Mouse (Mus musculus) erythroblast, adult 5-6 weeks (primary cell): ENCODE data around the gene Rbfox2. TPM values are rescaled to one million over a fixed set of nuclear protein-coding genes. Genes with fewer than 3 reads are reported as not detected.
"Not testable (repeated sequence)": the region's sequence is repeated elsewhere in the genome, so short reads cannot be mapped to it uniquely, and the experiment has no call there.

Experiments used
- ATAC-seq: replicated peaks from 2 replicates; pipeline ENCODE4 v1.8.0; 2016; ENCODE audit warnings: moderate number of reproducible peaks, mild to moderate bottlenecking, moderate TSS enrichment, inconsistent platforms; ENCODE audit not compliant: poor library complexity, low FRiP score, severe bottlenecking
- total RNA-seq, 2 experiments: library from RNA; stranded (forward) in 1 of 2; stranded (reverse) in 1 of 2; fragments of 150-400 nt in 1 of 2; fragments of 200-764, 138-1000 nt in 1 of 2; gene quantifications; 2 replicates each; pipeline versions ENCODE4 v1.2.3 to v1.2.4; 2015 to 2017; ENCODE audit warnings: low replicate concordance in 2 of 2

The Rbfox2 gene
- total RNA-seq, 2 experiments from 2014 or later: not detected

DNA sequence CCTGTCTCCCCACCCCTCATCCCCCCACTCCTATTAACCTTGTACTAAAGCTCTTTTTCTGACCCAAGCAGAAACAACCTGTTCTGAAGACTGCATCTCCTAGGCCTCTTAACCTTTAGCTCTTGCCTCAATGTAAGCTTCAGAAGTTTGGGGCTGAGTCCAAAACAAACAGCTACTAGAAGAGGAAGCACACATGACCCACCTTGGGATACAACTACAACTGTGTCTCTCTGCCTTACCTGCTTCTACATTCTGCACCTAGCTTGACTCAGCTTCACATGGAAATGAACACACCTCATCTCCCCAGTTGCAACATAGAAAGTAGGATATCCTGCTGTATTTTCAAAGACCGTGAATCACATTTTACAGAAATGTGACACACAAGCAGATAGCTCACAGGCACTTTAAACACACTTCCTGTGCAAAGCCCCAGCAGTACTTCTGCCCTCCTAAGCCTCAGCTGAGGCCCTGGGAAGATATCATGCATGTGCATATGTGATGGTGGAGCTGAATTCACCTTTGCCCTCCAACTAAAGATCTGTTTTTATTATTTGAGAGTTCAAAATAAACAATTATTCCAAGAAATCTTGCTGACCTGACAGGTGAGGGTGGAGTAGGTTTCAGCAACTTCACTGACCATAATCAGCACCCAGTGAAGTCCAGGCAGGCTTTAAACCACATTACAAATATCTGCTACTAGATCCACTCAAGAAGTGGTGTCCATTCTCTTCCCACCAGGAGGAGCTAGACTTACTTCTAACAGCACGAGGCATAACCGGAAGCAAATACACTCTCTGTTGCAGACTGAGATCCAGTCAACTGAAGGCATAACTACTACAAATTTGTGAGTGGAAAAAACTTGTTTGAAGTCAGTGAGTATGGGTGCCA is 29.7 kb downstream of the Rbfox2 start:
- no peak for ATAC-seq

DNA sequence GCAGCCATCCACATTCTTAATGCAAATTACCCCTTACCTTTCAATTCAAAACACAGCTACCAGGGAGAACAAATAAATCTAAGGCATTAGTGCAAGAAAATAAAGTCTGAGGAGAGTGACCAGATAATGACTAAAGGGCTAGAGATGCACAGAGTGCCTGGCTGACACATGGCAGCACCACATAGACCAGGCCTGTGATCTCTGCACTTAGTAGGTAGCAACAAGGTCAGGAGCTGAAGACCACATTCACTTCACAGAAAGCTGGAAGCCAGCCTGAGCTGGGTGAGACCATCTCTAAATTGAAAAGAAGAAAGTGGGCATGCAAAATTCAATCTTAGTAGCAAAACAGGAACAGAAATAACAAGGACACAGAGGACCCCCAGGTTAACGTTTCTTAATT is 30.5 kb downstream of the Rbfox2 start:
- no peak for ATAC-seq

DNA sequence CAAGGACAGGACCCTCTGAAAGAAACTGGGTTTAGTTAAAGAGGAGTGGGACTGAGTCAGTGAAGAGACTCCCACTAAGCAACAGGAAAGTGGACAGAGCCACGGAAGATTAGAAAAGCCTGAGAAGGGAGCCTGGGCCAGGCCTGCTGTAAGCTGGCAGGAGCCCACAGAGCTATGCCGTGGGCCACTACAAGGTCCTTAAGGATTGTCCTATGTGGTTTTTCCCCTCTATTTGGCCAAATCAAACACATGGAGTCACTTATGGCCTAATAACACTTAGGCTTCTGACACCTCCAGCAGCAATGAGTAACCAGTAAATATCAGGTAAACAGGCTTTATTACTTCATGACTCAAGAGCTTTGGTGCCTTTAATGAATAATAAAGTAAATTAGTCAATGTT is 31.2 kb downstream of the Rbfox2 start:
- ATAC-seq: no peak

GRCm38 (mm10) chr15:77273947-77274346 is 32.9 kb downstream of the Rbfox2 start:
- ATAC-seq: no peak

DNA sequence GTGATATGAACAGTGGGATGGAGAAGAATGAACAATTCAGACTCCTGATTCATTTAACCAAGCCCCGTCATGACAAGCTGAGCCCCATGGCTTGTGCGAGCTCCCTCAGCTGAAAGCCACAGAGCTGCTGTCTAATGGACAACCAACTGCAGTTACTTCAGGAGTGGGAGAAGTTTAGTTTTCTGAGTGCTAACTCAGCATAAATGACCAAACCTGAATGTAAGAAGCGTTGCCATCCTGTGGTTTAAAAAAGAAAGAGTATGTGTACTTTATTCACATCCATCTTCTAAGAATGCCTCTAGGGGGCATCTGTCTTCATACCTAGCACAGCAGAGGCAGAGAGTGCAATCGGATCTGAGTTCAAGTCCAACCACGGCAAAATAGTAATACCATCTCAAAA is 35.5 kb downstream of the Rbfox2 start:
- ATAC-seq: no peak

DNA sequence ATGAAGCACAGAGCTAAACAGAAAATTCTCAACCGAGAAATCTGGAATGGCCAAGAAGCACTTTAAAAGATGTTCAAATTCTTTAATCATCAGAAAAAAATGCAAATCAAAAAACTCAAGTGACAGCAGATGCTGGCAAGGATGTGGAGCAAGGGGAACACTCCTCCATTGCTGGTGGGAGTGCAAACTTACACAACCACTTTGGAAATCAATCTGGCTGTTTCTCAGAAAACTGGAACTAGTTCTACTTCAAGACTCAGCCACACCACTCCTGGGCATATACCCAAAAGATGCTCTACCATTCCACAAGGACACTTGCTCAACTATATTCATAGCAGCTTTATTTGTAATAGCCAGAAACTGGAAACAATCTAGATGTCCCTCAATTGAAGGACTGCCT is 37.3 kb downstream of the Rbfox2 start:
- ATAC-seq: not testable (repeated sequence)

GRCm38 (mm10) chr15:77268415-77268814 is 38.4 kb downstream of the Rbfox2 start:
- ATAC-seq: no peak

- no peak for ATAC-seq
Observed at GRCm38 (mm10) chr15:77265318-77265717, 41.5 kb downstream of the Rbfox2 start.

DNA sequence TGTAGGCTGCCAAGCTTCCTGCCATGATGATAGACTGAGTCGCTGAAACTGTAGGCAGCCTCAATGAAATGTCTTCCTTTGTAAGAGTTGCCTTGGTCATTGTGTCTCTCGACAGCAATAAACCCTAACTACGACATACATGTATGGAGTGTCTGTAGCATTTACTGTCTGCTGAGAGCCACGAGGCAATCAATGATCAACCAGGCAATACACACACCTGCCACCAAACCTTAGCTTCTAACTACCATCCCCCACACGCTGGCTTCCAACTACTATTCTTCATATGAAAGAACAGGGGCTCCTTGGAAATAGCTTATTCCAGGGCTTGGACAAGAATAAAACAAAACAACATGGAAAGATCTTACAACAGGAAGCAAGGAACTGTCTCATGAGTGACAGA is 42.5 kb downstream of the Rbfox2 start:
- ATAC-seq: no peak

- ATAC-seq: no peak
Observed at GRCm38 (mm10) chr15:77262782-77263181, 44.0 kb downstream of the Rbfox2 start.

GRCm38 (mm10) chr15:77257437-77258229 is 49.2 kb downstream of the Rbfox2 start:
- ATAC-seq: no peak

DNA sequence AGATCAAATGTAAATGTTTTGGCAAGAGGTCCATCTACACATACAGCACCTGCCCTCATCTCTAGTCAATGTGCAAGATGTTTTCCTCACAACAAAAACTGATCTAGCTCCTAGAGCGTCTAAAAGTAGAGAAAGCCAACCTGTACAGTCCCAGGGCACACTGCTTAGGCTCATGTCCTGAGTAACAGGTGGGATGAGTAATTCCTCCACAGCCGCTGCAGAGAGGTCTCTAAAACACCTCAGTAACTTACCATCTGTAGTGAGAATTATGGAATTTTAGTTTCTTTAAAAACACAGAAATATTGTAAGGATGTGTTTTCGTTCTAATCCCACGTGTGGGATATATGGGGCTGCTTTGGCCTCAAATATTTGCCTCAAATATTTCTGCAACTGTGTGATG is 50.0 kb downstream of the Rbfox2 start:
- no peak for ATAC-seq

DNA sequence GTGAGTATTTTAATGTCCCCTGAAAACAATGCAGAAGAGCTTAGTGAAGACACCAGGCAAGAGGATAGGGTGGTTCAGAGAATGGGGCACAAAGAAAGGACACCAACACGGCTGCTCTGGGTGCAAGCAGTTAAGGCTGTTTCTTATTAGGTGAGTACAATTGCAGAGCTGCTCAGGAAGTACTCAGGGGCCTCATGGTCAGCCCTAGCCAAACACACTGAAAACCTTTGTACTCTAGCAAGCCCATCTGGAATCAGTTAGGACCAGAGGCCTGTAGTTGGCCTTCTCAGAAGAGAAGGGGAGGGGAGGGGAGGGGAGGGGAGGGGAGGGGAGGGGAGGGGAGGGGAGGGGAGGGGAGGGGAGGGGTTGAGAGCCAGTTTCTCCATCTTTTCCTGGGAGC is 52.2 kb downstream of the Rbfox2 start:
- ATAC-seq: no peak

DNA sequence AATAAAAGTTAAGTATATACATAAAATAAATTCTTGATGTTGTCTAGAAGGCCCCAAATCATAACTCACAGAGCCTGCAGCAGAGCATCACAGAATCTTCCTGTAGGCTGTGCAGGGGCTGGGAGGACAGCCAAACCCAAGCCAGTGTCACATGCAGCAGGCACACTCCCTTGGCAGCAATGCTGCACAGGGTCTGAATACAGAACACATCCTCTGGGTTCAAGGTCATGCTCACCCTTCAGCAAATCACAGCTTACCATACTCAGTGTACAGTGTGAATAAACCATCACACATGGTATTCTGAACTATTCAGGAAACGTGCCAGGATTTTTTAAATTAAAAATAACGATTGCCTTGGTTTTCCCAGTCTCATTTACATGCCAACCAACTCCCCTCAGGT is 52.7 kb downstream of the Rbfox2 start:
- ATAC-seq: no peak

DNA sequence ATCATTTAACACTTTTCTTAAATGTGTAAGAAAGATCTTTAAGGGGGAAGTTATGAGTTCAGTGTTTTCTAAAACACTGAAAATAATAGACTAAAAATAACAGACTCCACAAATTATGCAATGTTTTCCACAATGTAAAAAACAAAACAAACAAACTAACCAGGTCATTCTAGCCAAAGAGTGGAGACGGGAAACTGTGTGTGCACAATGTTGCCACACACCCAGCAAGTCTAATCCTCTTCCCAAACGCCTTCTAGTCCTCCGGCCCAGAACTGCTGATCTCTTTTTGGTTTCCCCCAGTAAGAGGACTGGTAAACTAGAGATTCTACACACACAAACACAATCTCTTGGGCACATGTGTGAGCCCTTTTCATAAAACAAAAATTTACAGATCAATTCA is 55.1 kb downstream of the Rbfox2 start:
- no peak for ATAC-seq

GRCm38 (mm10) chr15:77250806-77251205 is 56.0 kb downstream of the Rbfox2 start:
- no peak for ATAC-seq

DNA sequence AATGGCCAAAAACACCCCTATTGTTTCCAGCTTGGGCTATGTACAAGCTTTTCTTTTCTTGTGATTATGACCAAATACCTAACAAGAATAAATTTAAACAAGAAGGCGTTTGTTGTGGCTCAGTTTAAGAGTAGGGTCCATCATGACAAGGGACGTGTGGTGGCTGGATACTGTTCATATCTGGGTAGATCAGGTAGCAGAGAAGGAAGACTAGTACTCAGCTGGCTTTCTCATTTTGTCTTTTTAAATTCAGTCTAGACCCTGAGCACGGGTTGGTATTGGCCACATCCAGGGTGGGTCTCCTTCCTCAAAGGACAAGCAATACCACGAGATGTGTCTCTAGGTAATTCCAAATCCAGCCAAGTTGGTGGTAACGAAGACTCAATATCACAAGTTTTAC is 57.4 kb downstream of the Rbfox2 start:
- no peak for ATAC-seq

GRCm38 (mm10) chr15:77245418-77246365 is 61.1 kb downstream of the Rbfox2 start:
- ATAC-seq: no peak

DNA sequence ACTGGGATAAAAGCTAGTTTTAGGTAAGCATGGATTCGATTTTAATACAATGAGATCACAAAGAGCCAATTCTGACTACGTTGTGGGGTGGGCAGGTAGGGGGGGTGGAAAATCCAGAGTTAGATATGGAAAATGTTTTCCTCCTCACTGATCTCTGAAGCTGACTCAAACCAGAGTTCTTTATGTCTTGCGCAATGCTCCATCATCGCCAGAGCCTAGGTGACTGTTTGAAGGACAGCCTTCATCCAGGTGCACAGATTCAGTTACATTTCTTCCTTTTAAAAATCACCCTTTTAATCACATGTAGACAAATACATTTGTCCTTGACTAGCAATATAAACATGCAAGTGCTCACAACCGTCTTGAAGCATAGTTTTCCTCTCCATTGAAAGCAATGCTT is 62.2 kb downstream of the Rbfox2 start:
- no peak for ATAC-seq
